Mouse (Mus musculus) kidney, adult 9 months (tissue): Measurements from ENCODE around the gene Abl2.

Experiments used
- DNase-seq: peaks from one replicate; pipeline ENCODE4 v3.0.0; 2022

Gene Abl2

GRCm38 (mm10) chr1:156673476-156674194 is 115.0 kb downstream of the Abl2 start:
- peak; percentile 39 for DNase-seq

- peak; percentile 83 for DNase-seq
Observed at GRCm38 (mm10) chr1:156674195-156675000, 115.8 kb downstream of the Abl2 start, which contains the start of gene Tor3a. Gene Tor3a, minus strand, starts transcription at chr1:156674356.

DNA sequence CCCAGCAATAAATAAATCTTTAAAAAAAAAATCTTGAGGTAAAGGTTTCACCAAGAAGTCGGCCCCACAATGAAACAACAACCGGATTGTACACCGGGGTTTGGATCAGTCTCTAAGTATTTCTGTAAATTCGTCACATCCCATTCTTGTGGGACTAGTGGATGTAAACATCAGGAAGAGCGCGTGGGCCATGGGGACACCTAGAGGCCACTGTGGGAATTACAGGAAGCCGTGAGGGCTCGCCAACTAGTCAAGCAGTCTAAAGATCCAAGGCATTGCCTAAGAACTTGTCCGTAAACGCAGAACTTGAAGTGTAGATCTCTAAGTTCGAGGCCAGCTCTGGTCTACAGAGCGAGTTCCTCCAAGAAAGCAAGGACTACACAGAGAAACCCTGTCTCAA is 117.6 kb downstream of the Abl2 start:
- DNase-seq: peak; percentile 67

GRCm38 (mm10) chr1:156676596-156676995 is 118.0 kb downstream of the Abl2 start:
- no peak for DNase-seq

DNA sequence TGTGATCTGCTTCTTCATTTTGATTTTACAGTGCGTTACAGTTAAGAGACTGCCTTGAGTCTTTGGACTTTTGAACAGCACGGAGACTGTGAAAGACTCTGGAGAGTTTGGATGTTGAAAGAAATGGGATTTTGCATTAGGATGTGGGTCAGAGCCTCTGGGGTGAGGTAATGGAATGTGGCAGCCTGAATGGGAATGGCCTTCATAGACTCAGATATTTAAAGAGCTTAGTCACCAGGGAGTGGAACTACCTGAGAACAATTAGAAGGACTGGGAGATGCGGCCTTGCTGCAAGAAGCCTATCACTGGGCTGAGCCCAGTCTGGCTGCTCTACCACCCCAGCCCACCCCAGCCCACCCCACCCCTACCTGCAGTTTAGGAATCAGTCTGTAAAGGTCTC is 118.6 kb downstream of the Abl2 start:
- no peak for DNase-seq

GRCm38 (mm10) chr1:156679599-156679998 is 121.0 kb downstream of the Abl2 start:
- DNase-seq: no peak

- DNase-seq: no peak
Observed at GRCm38 (mm10) chr1:156686025-156686661, 127.6 kb downstream of the Abl2 start.
